Mouse (Mus musculus): ENCODE data around the gene Hs3st4.

DNA sequence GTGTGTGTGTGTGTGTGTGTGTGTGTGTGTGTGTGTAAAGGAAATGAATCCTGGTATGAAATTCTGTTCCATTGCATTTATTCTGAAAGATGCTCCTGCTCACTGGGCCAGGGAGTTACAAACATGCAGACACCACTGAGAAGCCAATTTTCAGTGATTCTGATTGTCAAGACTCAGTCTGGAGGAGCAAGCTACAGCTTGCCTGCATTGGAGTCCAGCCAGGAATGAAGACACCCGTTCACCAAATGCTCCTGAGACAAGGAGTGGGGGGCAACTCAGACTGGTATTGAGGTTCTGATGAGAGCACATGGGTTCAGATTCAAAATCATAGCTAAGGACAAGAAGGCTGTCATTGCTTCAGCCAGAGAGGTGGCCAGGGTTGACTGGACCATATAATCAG lies 66.3 kb downstream of the Hs3st4 start:
- TF ChIP-seq CTCF (IDR thresholded peaks at IDR 0.05; ENCODE audit: low read depth) (no peak), EP300 (IDR thresholded peaks at IDR 0.05; ENCODE audit: low read depth) (no peak)

All from liver, embryonic 14.5 days (tissue).